Mouse (Mus musculus) CH12.LX (cell line): ENCODE measurements at regions not wholly inside any gene's neighbourhood (a gene's known extent, or its start where the extent isn't known, plus 50 kb on each side); places are given as distances from the start of the nearest gene placed in this dataset.

Source experiments
- DNase-seq: peaks from one replicate; pipeline ENCODE4 v3.0.0-alpha.2; 2013; ENCODE audit errors: extremely low read depth
- H3K27ac ChIP-seq: 2 replicates; pipeline ENCODE4 v1.5.1; 2012; ENCODE audit warnings: low read depth, mild to moderate bottlenecking, control low read depth, moderate library complexity; ENCODE audit not compliant: insufficient read depth
- H3K27me3 ChIP-seq: replicated peaks from 2 replicates; pipeline ENCODE3; 2012; ENCODE audit warnings: inconsistent platforms
- H3K36me3 ChIP-seq, 2 experiments: replicated peaks in 1 of 2; 2 replicates each; pipeline versions ENCODE3 to v1.6.1; 2012; ENCODE audit warnings: inconsistent platforms in 1 of 2, low read length in 1 of 2, mild to moderate bottlenecking in 1 of 2, mixed read lengths in 1 of 2, moderate library complexity in 1 of 2; ENCODE audit not compliant: control insufficient read depth in 1 of 2, insufficient read depth in 1 of 2
- H3K4me1 ChIP-seq, 2 experiments: 2 replicates each; pipeline ENCODE4 v1.6.1; 2012; ENCODE audit warnings: inconsistent platforms in 1 of 2, moderate library complexity in 1 of 2; ENCODE audit not compliant: insufficient read depth in 2 of 2, control insufficient read depth in 1 of 2
- H3K4me2 ChIP-seq: 2 replicates; pipeline ENCODE4 v1.6.1; 2012; ENCODE audit warnings: low read depth, mild to moderate bottlenecking, control low read depth; ENCODE audit not compliant: poor library complexity, insufficient read depth, severe bottlenecking
- H3K4me3 ChIP-seq, 3 experiments: fragments of 150-350 bp in 1 of 3; sonication (generic) in 1 of 3; replicated peaks in 1 of 3; 2 replicates each; pipeline versions ENCODE3 to v1.5.1; 2011 to 2012; ENCODE audit warnings: low read depth in 2 of 3, low read length in 2 of 3, mild to moderate bottlenecking in 2 of 3, moderate library complexity in 2 of 3, control low read depth in 1 of 3, improper control_type of control experiment in 1 of 3, inconsistent platforms in 1 of 3, mixed read lengths in 1 of 3; ENCODE audit not compliant: poor library complexity in 1 of 3
- H3K79me2 ChIP-seq: replicated peaks from 2 replicates; pipeline ENCODE4 v1.6.1; 2012; ENCODE audit warnings: mild to moderate bottlenecking, moderate library complexity; ENCODE audit not compliant: control insufficient read depth, poor library complexity, insufficient read depth, severe bottlenecking; ENCODE audit errors: extremely low read depth
- H3K9ac ChIP-seq: 2 replicates; pipeline ENCODE4 v1.6.1; 2012; ENCODE audit warnings: low read depth, mild to moderate bottlenecking, control low read depth, moderate library complexity; ENCODE audit not compliant: insufficient read depth
- H3K9me3 ChIP-seq: replicated peaks from 2 replicates; pipeline ENCODE3; 2012; ENCODE audit warnings: low read length, inconsistent platforms, mixed read lengths
- BHLHE40 ChIP-seq: IDR thresholded peaks from 2 replicates; pipeline ENCODE4 v1.6.1; 2011; ENCODE audit warnings: mild to moderate bottlenecking, low read depth, low read length, improper control_type of control experiment
- CHD1 ChIP-seq: IDR thresholded peaks from 2 replicates; pipeline ENCODE4 v1.6.1; 2012; ENCODE audit warnings: low read depth, low read length, improper control_type of control experiment, inconsistent platforms
- CHD2 ChIP-seq: IDR thresholded peaks from 2 replicates; pipeline ENCODE4 v1.6.1; 2011; ENCODE audit warnings: low read length, improper control_type of control experiment
- E2F4 ChIP-seq: IDR thresholded peaks from 2 replicates; pipeline ENCODE4 v1.6.1; 2011; ENCODE audit warnings: low read depth, low read length, improper control_type of control experiment; ENCODE audit not compliant: insufficient replicate concordance
- EP300 ChIP-seq: IDR thresholded peaks from 2 replicates; pipeline ENCODE4 v1.6.1; 2011; ENCODE audit warnings: low read length, improper control_type of control experiment
- HCFC1 ChIP-seq: IDR thresholded peaks from 2 replicates; pipeline ENCODE4 v1.6.1; 2012; ENCODE audit warnings: low read depth, mild to moderate bottlenecking, inconsistent platforms, low read length, improper control_type of control experiment
- JUN ChIP-seq: IDR thresholded peaks from 2 replicates; pipeline ENCODE4 v1.6.1; 2011; ENCODE audit warnings: low read depth, mild to moderate bottlenecking, low read length, improper control_type of control experiment, moderate library complexity; ENCODE audit not compliant: insufficient read depth
- KAT2A ChIP-seq: IDR thresholded peaks from 2 replicates; pipeline ENCODE4 v1.6.1; 2012; ENCODE audit warnings: low read length, improper control_type of control experiment, inconsistent platforms; ENCODE audit not compliant: insufficient replicate concordance
- NELFE ChIP-seq: IDR thresholded peaks from 2 replicates; pipeline ENCODE4 v1.6.1; 2011; ENCODE audit warnings: low read depth, low read length, improper control_type of control experiment
- RAD21 ChIP-seq: IDR thresholded peaks from 2 replicates; pipeline ENCODE4 v1.6.1; 2011; ENCODE audit warnings: low read depth, mild to moderate bottlenecking, low read length, improper control_type of control experiment, moderate library complexity
- SIN3A ChIP-seq: IDR thresholded peaks from 2 replicates; pipeline ENCODE4 v1.6.1; 2012; ENCODE audit warnings: low read length, improper control_type of control experiment, inconsistent platforms
- SMC3 ChIP-seq: IDR thresholded peaks from 2 replicates; pipeline ENCODE4 v1.6.1; 2011; ENCODE audit warnings: low read depth, low read length, improper control_type of control experiment
- UBTF ChIP-seq: IDR thresholded peaks from 2 replicates; pipeline ENCODE4 v1.6.1; 2012; ENCODE audit warnings: low read depth, mild to moderate bottlenecking, inconsistent platforms, low read length, improper control_type of control experiment, moderate library complexity
- USF1 ChIP-seq: IDR thresholded peaks from 2 replicates; pipeline ENCODE4 v1.6.1; 2014; ENCODE audit warnings: low read depth, mild to moderate bottlenecking, inconsistent platforms, low read length, improper control_type of control experiment
- ZKSCAN1 ChIP-seq: IDR thresholded peaks from 2 replicates; pipeline ENCODE4 v1.6.1; 2012; ENCODE audit warnings: low read depth, inconsistent platforms, low read length, improper control_type of control experiment, borderline replicate concordance
- ZMIZ1 ChIP-seq: IDR thresholded peaks from 2 replicates; pipeline ENCODE4 v1.6.1; 2012; ENCODE audit warnings: low read depth, mild to moderate bottlenecking, inconsistent platforms, low read length, improper control_type of control experiment
- ZNF384 ChIP-seq: IDR thresholded peaks from 2 replicates; pipeline ENCODE4 v1.6.1; 2012; ENCODE audit warnings: low read depth, low read length, improper control_type of control experiment, inconsistent platforms
- dilution Hi-C: fragments of 300-500 bp; cut with MboI; formaldehyde crosslinking; loops from 2 replicates; pipeline ENCODE4 v1.14.3; 2020; ENCODE audit warnings: low sequenced_read_pairs; ENCODE audit not compliant: extremely low pct_unique_long_range_greater_than_20kb, extremely low pct_ligation_motif_present
- in situ Hi-C: fragments of 300-500 bp; cut with MboI; formaldehyde crosslinking; loops from 3 replicates; pipeline ENCODE4 v1.14.3; 2019; ENCODE audit warnings: low sequenced_read_pairs, low pct_ligation_motif_present, low pct_unique_long_range_greater_than_20kb, mixed read lengths

DNA sequence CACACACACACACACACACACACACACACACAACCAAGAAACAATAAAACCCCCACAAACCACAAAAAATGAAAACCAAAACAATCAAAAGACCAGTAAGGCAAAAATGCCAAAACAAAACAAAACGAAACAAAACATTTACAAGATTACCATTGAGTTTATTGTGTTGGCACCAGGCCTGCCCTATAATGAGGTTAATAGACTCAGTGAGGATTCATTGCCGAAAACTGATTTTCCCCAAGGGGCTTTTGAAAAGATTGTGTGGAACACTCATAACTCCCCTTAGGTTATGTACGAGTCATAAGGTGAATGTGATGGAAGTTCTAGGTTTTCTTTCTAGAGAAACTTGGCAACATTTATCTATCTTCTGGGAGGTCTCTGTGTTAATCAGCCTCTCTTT, 158.8 kb upstream of the Ppp2r3a start:
- H3K9me3 ChIP-seq, result peaks cover 76% of the 10 kb centered on the region
- in situ Hi-C loops, result no loop called here
- no peak overlapping the region for H3K27ac ChIP-seq
- dilution Hi-C loops, result no loop called here
- H3K4me1 ChIP-seq, result no peaks in the 10 kb centered on the region
- no peak overlapping the region for H3K9ac ChIP-seq
- no peaks in the 10 kb centered on the region for H3K79me2 ChIP-seq
- TF ChIP-seq HCFC1, result no peak
- TF ChIP-seq BHLHE40, result no peak
- no peak for TF ChIP-seq USF1
- no peak for TF ChIP-seq ZNF384
- TF ChIP-seq CHD2, result no peak
- TF ChIP-seq SMC3, result no peak
- no peak for TF ChIP-seq ZMIZ1
- TF ChIP-seq UBTF, result no peak
- no peak for TF ChIP-seq ZKSCAN1
- no peak for TF ChIP-seq NELFE
- no peak overlapping the region for H3K4me2 ChIP-seq
- no peaks in the 10 kb centered on the region for H3K36me3 ChIP-seq
- no peak overlapping the region for H3K4me3 ChIP-seq
- no peak for DNase-seq
- no peaks in the 10 kb centered on the region for H3K27me3 ChIP-seq

GRCm38 (mm10) chr9:101408116-101408515, 156.5 kb upstream of the Ppp2r3a start:
- H3K27me3 ChIP-seq, result no peaks in the 10 kb centered on the region
- TF ChIP-seq SIN3A, result no peak
- no peak for TF ChIP-seq KAT2A
- TF ChIP-seq JUN, result no peak
- TF ChIP-seq CHD1, result no peak
- TF ChIP-seq EP300, result no peak
- TF ChIP-seq SMC3, result no peak
- no peak for TF ChIP-seq E2F4
- no peak for TF ChIP-seq RAD21
- TF ChIP-seq NELFE, result no peak
- no peak overlapping the region for H3K27ac ChIP-seq
- in situ Hi-C loops (no loop called here), dilution Hi-C loops (no loop called here)
- no peaks in the 10 kb centered on the region for H3K79me2 ChIP-seq
- peaks cover 83% of the 10 kb centered on the region for H3K9me3 ChIP-seq
- H3K9ac ChIP-seq, result no peak overlapping the region
- no peak for DNase-seq
- H3K4me1 ChIP-seq, result no peaks in the 10 kb centered on the region
- no peak overlapping the region for H3K4me2 ChIP-seq
- no peaks in the 10 kb centered on the region for H3K36me3 ChIP-seq
- no peak overlapping the region for H3K4me3 ChIP-seq
